Mouse (Mus musculus): Measurements from ENCODE around the gene Brca1.

DNA sequence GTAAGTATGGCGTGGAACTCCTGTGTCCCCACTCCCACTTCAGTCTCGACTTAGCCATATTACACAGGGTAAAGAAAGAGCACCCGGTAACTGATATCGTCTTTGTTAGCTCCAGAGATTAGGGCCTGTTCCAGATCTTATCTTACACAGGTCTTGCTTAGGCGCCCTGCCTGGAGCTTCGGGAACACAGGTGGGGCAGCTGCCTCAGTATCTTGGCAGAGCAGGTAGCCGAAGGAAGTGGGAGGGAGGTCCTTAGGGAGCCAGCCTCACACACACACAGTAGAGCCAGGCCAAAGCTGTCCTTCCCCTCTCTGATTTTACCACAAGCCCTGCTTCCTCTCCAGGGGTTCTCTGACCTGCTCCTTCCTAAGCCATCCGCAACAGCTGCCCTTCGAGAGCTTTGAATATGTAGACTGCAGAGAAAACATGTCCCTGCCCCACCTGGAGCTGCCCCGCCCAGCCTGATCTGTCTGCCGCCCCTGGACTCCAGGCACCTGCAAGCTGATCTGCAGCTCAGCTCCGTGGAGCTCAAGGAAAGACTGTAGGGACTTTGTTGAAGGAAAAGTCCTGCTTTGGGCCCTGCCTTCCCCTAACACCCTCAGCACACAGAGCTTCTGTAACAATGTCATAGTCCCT, 38.4 kb upstream of the Brca1 start:
- TF ChIP-seq CEBPB (IDR thresholded peaks at IDR 0.05; ENCODE audit: insufficient read depth, poor library complexity, severe bottlenecking), result no peak
- no peak for TF ChIP-seq USF1 (IDR thresholded peaks at IDR 0.05; ENCODE audit: low read depth)
- TF ChIP-seq POLR2A (IDR thresholded peaks at IDR 0.05; ENCODE audit: insufficient read length, low read depth), result no peak

Measured in myocyte (in vitro differentiated cells).